Mouse (Mus musculus): ENCODE results near the gene Thsd7a.

GRCm38 (mm10) chr6:12445486-12445885 lies 303.7 kb downstream of the Thsd7a start:
- no peak for TF ChIP-seq CTCF (conservative IDR thresholded peaks at IDR 0.05 in 1 of 2, IDR thresholded peaks at IDR 0.05 in 1 of 2; ENCODE audit: low read depth in 2 of 2, low read length in 2 of 2)
- TF ChIP-seq RAD21 (IDR thresholded peaks at IDR 0.05; ENCODE audit: low read depth, low read length): no peak; the same call in 1 of the 2 replicates
- TF ChIP-seq RCOR1 (conservative IDR thresholded peaks at IDR 0.05; ENCODE audit: low read depth, low read length): no peak
- TF ChIP-seq POLR2A (IDR thresholded peaks at IDR 0.05; ENCODE audit: low read depth, low read length): no peak
- TF ChIP-seq USF1 (IDR thresholded peaks at IDR 0.05; ENCODE audit: low read depth, low read length): no peak
- TF ChIP-seq ZNF384 (IDR thresholded peaks at IDR 0.05; ENCODE audit: low read depth, low read length): no peak
- no peak for TF ChIP-seq MAX (IDR thresholded peaks at IDR 0.05; ENCODE audit: low read length)
- TF ChIP-seq SIN3A (IDR thresholded peaks at IDR 0.05; ENCODE audit: low read length): no peak
- no peak for TF ChIP-seq UBTF (IDR thresholded peaks at IDR 0.05; ENCODE audit: low read depth, low read length)
- TF ChIP-seq MAFK (IDR thresholded peaks at IDR 0.05; ENCODE audit: insufficient replicate concordance, low read length): no peak
- peak; percentile 36; the same call in 1 of the 2 replicates for TF ChIP-seq EP300 (IDR thresholded peaks at IDR 0.05; ENCODE audit: low read length)
- TF ChIP-seq ZC3H11A (IDR thresholded peaks at IDR 0.05; ENCODE audit: low read depth, low read length): no peak
